Mouse (Mus musculus) MN1 (cell line): ENCODE data around the gene Slc44a2.

Source experiments
- DNase-seq: peaks from one replicate; pipeline ENCODE4 v3.0.0-alpha.2; 2016; ENCODE audit warnings: low spot score

Gene Slc44a2

GRCm38 (mm10) chr9:21333523-21333922 is 13.0 kb downstream of the Slc44a2 start:
- no peak for DNase-seq

GRCm38 (mm10) chr9:21334747-21335146 is 14.2 kb downstream of the Slc44a2 start:
- DNase-seq, result no peak

- DNase-seq, result no peak
These were observed 14.9 kb downstream of the Slc44a2 start for GRCm38 (mm10) chr9:21335391-21335790.

- DNase-seq, result no peak
These were observed 16.0 kb downstream of the Slc44a2 start for GRCm38 (mm10) chr9:21336491-21336890.

- DNase-seq, result no peak
These were observed 17.2 kb downstream of the Slc44a2 start for GRCm38 (mm10) chr9:21337652-21338051.

- no peak for DNase-seq
These were observed 19.9 kb downstream of the Slc44a2 start for GRCm38 (mm10) chr9:21340411-21340810.

- no peak for DNase-seq
These were observed 26.3 kb downstream of the Slc44a2 start for GRCm38 (mm10) chr9:21346627-21347365.

GRCm38 (mm10) chr9:21348152-21348551 is 27.7 kb downstream of the Slc44a2 start:
- no peak for DNase-seq

GRCm38 (mm10) chr9:21351178-21351577 is 30.7 kb downstream of the Slc44a2 start:
- DNase-seq, result no peak

- DNase-seq, result no peak
These were observed 31.3 kb downstream of the Slc44a2 start for GRCm38 (mm10) chr9:21351702-21352377.

- DNase-seq, result no peak
These were observed 32.2 kb downstream of the Slc44a2 start for GRCm38 (mm10) chr9:21352463-21353372.

GRCm38 (mm10) chr9:21353373-21353686 is 32.8 kb downstream of the Slc44a2 start:
- DNase-seq, result no peak

GRCm38 (mm10) chr9:21354796-21355195 is 34.3 kb downstream of the Slc44a2 start:
- no peak for DNase-seq

- peak; percentile 74 for DNase-seq
These were observed 36.7 kb downstream of the Slc44a2 start for GRCm38 (mm10) chr9:21356981-21357718.

- DNase-seq, result peak; percentile 68
These were observed 46.2 kb downstream of the Slc44a2 start for GRCm38 (mm10) chr9:21366541-21367220.

- peak; percentile 99 for DNase-seq
These were observed 47.0 kb downstream of the Slc44a2 start, which contains the start of gene Ilf3 for GRCm38 (mm10) chr9:21367357-21368111. Ilf3 (plus strand) TSS chr9:21367871.

- DNase-seq, result peak; percentile 64
These were observed 47.7 kb downstream of the Slc44a2 start for GRCm38 (mm10) chr9:21368131-21368584.

GRCm38 (mm10) chr9:21369080-21369479 is 48.6 kb downstream of the Slc44a2 start:
- no peak for DNase-seq

- no peak for DNase-seq
These were observed 50.4 kb downstream of the Slc44a2 start for GRCm38 (mm10) chr9:21370876-21371275.

GRCm38 (mm10) chr9:21372508-21372907 is 52.0 kb downstream of the Slc44a2 start:
- no peak for DNase-seq
